Mouse (Mus musculus): ENCODE results near the gene Nfe2l2.

DNA sequence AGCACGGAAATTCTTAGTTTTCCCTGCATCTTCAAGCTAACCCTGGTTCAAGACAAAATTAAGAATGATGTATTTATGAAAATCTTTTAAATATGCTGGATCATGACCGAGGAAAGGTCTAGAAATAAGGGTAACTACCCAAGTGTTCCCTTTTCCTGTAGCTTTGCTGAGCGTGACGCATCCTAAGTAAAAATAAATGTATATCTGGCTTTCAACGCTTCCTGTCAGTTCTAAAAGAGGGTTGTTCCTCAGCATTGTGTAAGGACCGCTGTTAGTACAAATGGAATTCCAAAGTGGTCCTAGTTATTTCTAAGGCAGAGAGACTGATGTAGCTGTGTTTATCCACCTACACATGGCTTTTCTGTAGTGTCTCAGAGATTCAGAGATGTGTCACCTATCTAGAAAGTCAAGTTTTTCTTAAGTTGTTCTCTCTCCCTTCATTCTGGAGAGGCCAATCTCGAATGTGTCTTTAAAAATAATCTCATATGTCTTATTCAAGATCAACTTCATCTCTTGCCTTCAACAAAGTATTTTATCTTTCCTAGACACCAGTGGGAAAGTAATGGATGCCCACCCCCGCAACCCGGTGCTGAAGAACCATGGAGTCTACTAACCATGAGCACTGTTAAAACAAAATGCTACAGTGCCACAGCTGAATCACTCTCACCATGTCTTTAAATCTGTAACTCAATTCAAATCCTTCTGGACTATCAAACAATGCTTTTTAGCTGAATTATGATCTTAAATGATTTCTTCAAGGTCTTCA, 2.4 kb downstream of the Nfe2l2 start:
- TF ChIP-seq POLR2A (IDR thresholded peaks at IDR 0.05; ENCODE audit: borderline replicate concordance, extremely low read depth, low read depth, low read length) (no peak), CTCF (IDR thresholded peaks at IDR 0.05; ENCODE audit: insufficient read depth, low read length) (no peak)

All from lung, adult 2 months (tissue).